Mouse (Mus musculus): ENCODE measurements at regions not wholly inside any gene's neighbourhood (a gene's known extent, or its start where the extent isn't known, plus 50 kb on each side); places are given as distances from the start of the nearest gene placed in this dataset.

GRCm38 (mm10) chr5:74773558-74774429, 71.1 kb upstream of the Lnx1 start:
- no peak for DNase-seq (ENCODE audit: low spot score in 2 of 2)

- no peak for DNase-seq (ENCODE audit: low spot score in 2 of 2)
Measured at GRCm38 (mm10) chr5:74771121-74771520, 68.4 kb upstream of the Lnx1 start.

GRCm38 (mm10) chr5:74769023-74769422, 66.3 kb upstream of the Lnx1 start:
- no peak for DNase-seq (ENCODE audit: low spot score in 2 of 2)

GRCm38 (mm10) chr5:74767993-74768392, 65.3 kb upstream of the Lnx1 start:
- DNase-seq (ENCODE audit: low spot score in 2 of 2) = no peak

- DNase-seq (ENCODE audit: low spot score in 2 of 2) = no peak
Measured at GRCm38 (mm10) chr5:74766211-74766610, 63.5 kb upstream of the Lnx1 start.

GRCm38 (mm10) chr5:74765061-74765767, 62.5 kb upstream of the Lnx1 start:
- no peak for DNase-seq (ENCODE audit: low spot score in 2 of 2)

- no peak for DNase-seq (ENCODE audit: low spot score in 2 of 2)
Measured at GRCm38 (mm10) chr5:74757557-74757956, 54.8 kb upstream of the Lnx1 start.

GRCm38 (mm10) chr5:74752961-74753360, 50.2 kb upstream of the Lnx1 start:
- no peak for DNase-seq (ENCODE audit: low spot score in 2 of 2)

Data from adrenal gland, adult 18-20 months (tissue).